Mouse (Mus musculus): ENCODE data around the gene Lyrm7. TPM values are rescaled to one million over a fixed set of nuclear protein-coding genes. Genes with fewer than 3 reads are reported as not detected.
A peak's percentile ranks its signal among the peaks of the same experiment; 100 is the strongest.

Lyrm7 gene
- polyA plus RNA-seq, 1 experiment from 2014 or later: 5.8 TPM

DNA sequence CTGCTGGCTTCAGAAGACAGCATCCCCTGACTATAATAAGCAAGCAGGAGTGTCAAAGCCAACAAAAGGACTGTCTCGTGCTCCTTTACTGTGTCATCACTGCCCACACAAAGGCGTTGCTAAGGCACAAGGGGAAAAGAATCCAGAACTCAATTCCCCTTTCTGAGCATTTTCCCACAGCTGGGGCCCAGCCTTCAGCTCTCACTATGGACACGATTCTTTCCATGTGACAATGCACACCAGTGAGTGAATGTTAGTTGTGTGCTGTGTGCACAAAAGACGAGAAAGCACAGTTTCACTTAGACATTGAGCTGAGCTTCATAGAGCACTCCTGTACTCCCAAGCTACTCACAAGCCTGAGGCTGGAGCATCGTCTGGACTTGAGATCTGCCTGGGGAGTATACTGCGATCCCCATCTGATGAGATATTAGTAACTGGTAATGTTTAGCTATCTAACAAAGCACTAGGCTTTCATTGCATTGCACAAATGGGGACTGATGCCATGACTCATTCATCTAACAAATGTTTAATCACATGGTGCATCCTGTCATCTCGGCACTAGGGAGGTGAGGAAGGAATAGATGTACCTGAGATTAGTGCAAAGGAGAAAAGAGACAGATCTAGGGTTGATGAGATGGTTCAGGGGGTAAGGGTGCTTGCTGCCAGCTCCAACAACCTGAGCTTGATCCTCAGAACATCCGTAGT, 47.8 kb downstream of the Lyrm7 start:
- no peak for ATAC-seq
- no peak overlapping the region for H3K27ac ChIP-seq (ENCODE audit: low read depth, low read length)
- 63% methylated on average over 8 of the region's 8 CpGs for WGBS

DNA sequence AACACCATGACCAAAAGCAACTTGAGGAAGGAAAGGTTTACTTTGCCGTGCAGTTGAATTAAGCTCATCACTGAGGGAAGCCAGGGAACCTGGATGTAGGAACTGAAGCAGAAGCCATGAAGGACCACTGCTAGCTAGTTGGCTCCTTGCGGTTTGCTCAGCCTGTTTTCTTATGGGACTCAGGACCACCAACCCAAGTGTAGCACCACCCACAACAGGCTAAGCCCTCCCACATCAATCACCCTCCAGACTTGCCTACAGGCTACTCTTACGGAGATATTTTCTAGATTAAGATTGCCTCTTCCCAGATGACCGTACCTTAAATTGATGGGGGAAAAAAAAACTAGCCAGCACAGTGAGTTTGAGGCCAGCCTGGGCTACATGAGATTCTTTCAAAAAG, 48.4 kb downstream of the Lyrm7 start:
- no peaks in the 10 kb centered on the region for H3K36me3 ChIP-seq (ENCODE audit: control insufficient read depth, insufficient read depth)
- no peak overlapping the region for H3K4me2 ChIP-seq (replicated peaks; ENCODE audit: low read depth)
- no peak overlapping the region for H3K9ac ChIP-seq (ENCODE audit: low read depth, low read length)
- 82% methylated on average over 4 of the region's 4 CpGs for WGBS
- TF ChIP-seq CTCF (IDR thresholded peaks at IDR 0.05; ENCODE audit: low read depth): no peak
- no peak for ATAC-seq
- H3K4me1 ChIP-seq (replicated peaks; ENCODE audit: control insufficient read depth, insufficient read depth, low read length): no peaks in the 10 kb centered on the region
- H3K27ac ChIP-seq (ENCODE audit: low read depth, low read length): no peak overlapping the region
- H3K9me3 ChIP-seq (ENCODE audit: control insufficient read depth): no peaks in the 10 kb centered on the region
- H3K4me3 ChIP-seq (ENCODE audit: low read depth, low read length): no peak overlapping the region
- no peaks in the 10 kb centered on the region for H3K27me3 ChIP-seq (replicated peaks; ENCODE audit: control insufficient read depth, insufficient read depth, low read length)

More for the DNA sequence above, 47.8 kb downstream of the Lyrm7 start:
- no peaks in the 10 kb centered on the region for H3K4me1 ChIP-seq (replicated peaks; ENCODE audit: control insufficient read depth, insufficient read depth, low read length)
- no peak overlapping the region for H3K9ac ChIP-seq (ENCODE audit: low read depth, low read length)
- H3K9me3 ChIP-seq (ENCODE audit: control insufficient read depth): no peaks in the 10 kb centered on the region
- H3K36me3 ChIP-seq (ENCODE audit: control insufficient read depth, insufficient read depth): no peaks in the 10 kb centered on the region
- H3K4me2 ChIP-seq (replicated peaks; ENCODE audit: low read depth): no peak overlapping the region
- TF ChIP-seq CTCF (IDR thresholded peaks at IDR 0.05; ENCODE audit: low read depth): no peak
- no peak overlapping the region for H3K4me3 ChIP-seq (ENCODE audit: low read depth, low read length)
- no peaks in the 10 kb centered on the region for H3K27me3 ChIP-seq (replicated peaks; ENCODE audit: control insufficient read depth, insufficient read depth, low read length)

DNA sequence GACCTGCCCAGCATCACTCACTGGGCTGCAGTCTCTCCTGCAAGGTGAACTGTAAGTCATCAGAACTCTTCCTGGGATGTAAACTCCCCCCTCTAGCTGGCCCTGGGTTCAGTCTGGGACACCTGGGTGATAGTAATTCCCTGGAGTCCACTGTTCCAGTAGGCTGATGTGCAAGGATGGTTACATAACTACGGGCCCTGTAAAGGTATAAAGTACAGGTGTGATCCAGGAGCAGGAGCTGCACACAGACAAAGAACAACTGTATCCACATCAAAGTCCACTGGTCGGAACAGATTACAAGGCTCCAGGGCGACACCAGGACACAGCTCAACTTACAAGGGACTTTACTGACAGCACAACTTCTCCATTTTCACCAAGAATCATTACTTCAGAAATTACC, 49.7 kb downstream of the Lyrm7 start:
- no peaks in the 10 kb centered on the region for H3K36me3 ChIP-seq (ENCODE audit: control insufficient read depth, insufficient read depth)
- H3K27ac ChIP-seq (ENCODE audit: low read depth, low read length): peak overlapping the region; percentile 64
- 0 out of 2 replicates have a peak, but pooled peaks cover 4% of the 10 kb centered on the region for H3K4me1 ChIP-seq (replicated peaks; ENCODE audit: control insufficient read depth, insufficient read depth, low read length)
- H3K9me3 ChIP-seq (ENCODE audit: control insufficient read depth): no peaks in the 10 kb centered on the region
- ATAC-seq: peak; percentile 90
- H3K9ac ChIP-seq (ENCODE audit: low read depth, low read length): no peak overlapping the region
- TF ChIP-seq CTCF (IDR thresholded peaks at IDR 0.05; ENCODE audit: low read depth): no peak
- H3K4me3 ChIP-seq (ENCODE audit: low read depth, low read length): no peak overlapping the region
- H3K4me2 ChIP-seq (replicated peaks; ENCODE audit: low read depth): no peak overlapping the region
- no peaks in the 10 kb centered on the region for H3K27me3 ChIP-seq (replicated peaks; ENCODE audit: control insufficient read depth, insufficient read depth, low read length)
- 49% methylated on average over 3 of the region's 3 CpGs for WGBS

DNA sequence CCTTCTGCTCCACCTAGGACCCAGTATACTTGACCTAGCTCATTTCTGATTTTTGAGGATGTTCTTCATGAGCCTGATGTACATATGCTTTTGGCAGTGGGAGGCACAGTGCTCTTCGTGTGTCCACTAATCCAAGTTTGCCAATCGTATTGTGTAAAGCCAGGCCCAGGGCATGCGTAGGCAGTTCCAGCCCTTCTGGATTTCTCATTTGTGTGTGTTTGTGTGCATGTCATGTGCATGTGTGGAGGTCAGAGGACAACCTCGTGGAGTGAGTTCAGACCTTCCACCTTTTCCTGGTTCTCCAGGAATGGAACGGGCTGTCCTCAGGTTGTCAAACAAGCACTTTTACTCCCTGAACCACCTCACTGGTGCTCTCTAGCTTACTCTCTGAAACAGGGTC, 51.1 kb downstream of the Lyrm7 start:
- Histone ChIP-seq H3K36me3 (ENCODE audit: control insufficient read depth, insufficient read depth) (no peaks in the 10 kb centered on the region), H3K4me3 (ENCODE audit: low read depth, low read length) (no peak overlapping the region), H3K9ac (ENCODE audit: low read depth, low read length) (no peak overlapping the region), H3K9me3 (ENCODE audit: control insufficient read depth) (no peaks in the 10 kb centered on the region), H3K27me3 (replicated peaks; ENCODE audit: control insufficient read depth, insufficient read depth, low read length) (no peaks in the 10 kb centered on the region), H3K4me2 (replicated peaks; ENCODE audit: low read depth) (no peak overlapping the region), H3K4me1 (replicated peaks; ENCODE audit: control insufficient read depth, insufficient read depth, low read length) (0 out of 2 replicates have a peak, but pooled peaks cover 4% of the 10 kb centered on the region), H3K27ac (ENCODE audit: low read depth, low read length) (no peak overlapping the region)
- ATAC-seq: no peak
- 62% methylated on average over 5 of the region's 5 CpGs for WGBS
- TF ChIP-seq CTCF (IDR thresholded peaks at IDR 0.05; ENCODE audit: low read depth): no peak

DNA sequence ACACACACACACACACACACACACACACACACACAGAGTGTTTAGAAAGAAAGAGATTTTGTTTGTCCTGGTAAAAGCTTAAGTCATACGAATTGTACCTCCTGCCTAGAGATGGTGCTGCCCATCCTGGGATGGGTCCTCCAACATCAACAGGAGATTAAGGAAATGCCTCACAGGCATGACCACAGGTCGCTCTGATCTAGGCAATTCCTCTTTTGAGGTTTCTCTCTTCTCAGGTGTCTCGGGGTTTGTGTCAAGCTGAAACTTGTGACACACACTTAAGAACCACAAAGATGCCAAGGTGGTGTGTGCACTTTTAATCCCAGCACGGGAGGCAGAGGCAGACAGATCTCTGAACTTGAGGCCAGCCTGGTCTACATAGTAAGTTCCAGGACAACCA, 52.5 kb downstream of the Lyrm7 start:
- WGBS: 84% methylated on average over 4 of the region's 4 CpGs
- Histone ChIP-seq H3K4me3 (ENCODE audit: low read depth, low read length) (no peak overlapping the region), H3K4me2 (replicated peaks; ENCODE audit: low read depth) (no peak overlapping the region), H3K36me3 (ENCODE audit: control insufficient read depth, insufficient read depth) (no peaks in the 10 kb centered on the region), H3K27me3 (replicated peaks; ENCODE audit: control insufficient read depth, insufficient read depth, low read length) (no peaks in the 10 kb centered on the region), H3K27ac (ENCODE audit: low read depth, low read length) (no peak overlapping the region), H3K9me3 (ENCODE audit: control insufficient read depth) (no peaks in the 10 kb centered on the region), H3K4me1 (replicated peaks; ENCODE audit: control insufficient read depth, insufficient read depth, low read length) (0 out of 2 replicates have a peak, but pooled peaks cover 4% of the 10 kb centered on the region), H3K9ac (ENCODE audit: low read depth, low read length) (no peak overlapping the region)
- no peak for ATAC-seq
- no peak for TF ChIP-seq CTCF (IDR thresholded peaks at IDR 0.05; ENCODE audit: low read depth)

DNA sequence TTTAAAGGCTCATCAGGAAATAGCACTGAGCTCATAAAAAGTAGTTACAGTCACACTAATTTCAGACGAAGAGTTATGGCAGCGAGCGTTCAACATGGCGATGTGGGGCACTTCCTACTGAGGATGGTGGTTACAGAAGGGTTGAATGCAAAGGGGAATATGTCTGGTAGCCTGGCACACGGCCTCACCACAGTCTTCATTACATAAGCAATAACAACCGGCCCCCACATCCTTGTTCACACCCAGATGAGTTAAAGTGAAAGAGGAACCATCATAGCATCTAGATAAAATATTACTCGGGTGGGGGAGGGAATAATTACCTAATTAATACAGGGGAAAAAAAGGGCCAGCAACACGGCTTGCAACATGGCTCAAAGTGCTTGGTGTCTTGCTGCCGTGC, 53.0 kb downstream of the Lyrm7 start:
- Histone ChIP-seq H3K36me3 (ENCODE audit: control insufficient read depth, insufficient read depth) (no peaks in the 10 kb centered on the region), H3K27ac (ENCODE audit: low read depth, low read length) (peak overlapping the region; percentile 57), H3K9ac (ENCODE audit: low read depth, low read length) (0 out of 2 replicates have a peak overlapping the region, but pooled peaks have one; percentile 2), H3K4me2 (replicated peaks; ENCODE audit: low read depth) (0 out of 2 replicates have a peak overlapping the region, but pooled peaks have one; percentile 10), H3K9me3 (ENCODE audit: control insufficient read depth) (no peaks in the 10 kb centered on the region), H3K4me1 (replicated peaks; ENCODE audit: control insufficient read depth, insufficient read depth, low read length) (0 out of 2 replicates have a peak, but pooled peaks cover 4% of the 10 kb centered on the region), H3K4me3 (ENCODE audit: low read depth, low read length) (no peak overlapping the region), H3K27me3 (replicated peaks; ENCODE audit: control insufficient read depth, insufficient read depth, low read length) (no peaks in the 10 kb centered on the region)
- no peak for ATAC-seq
- TF ChIP-seq CTCF (IDR thresholded peaks at IDR 0.05; ENCODE audit: low read depth): no peak
- 36% methylated on average over 9 of the region's 9 CpGs for WGBS
